ENCODE assay signal across 8 mouse cellular contexts in genomic region chr16:49839681-49840535, GRCm38 (mm10). TPM values are rescaled to one million over a fixed set of nuclear protein-coding genes. Genes with fewer than 3 reads are reported as not detected.
A peak's percentile ranks its signal among the peaks of the same experiment; 100 is the strongest.
DNase-seq lines count a peak whose midpoint lies in the region; ATAC-seq and TF ChIP-seq lines count a peak whose summit lies in the region.

No protein-coding gene starts in this region.

- no peak overlapping the region for H3K9ac ChIP-seq in heart, embryonic 12.5 days
- no peak overlapping the region for H3K9ac ChIP-seq in midbrain, embryonic 14.5 days (replicated peaks; ENCODE audit: low read length)

- no peak overlapping the region for H3K4me2 ChIP-seq in heart, embryonic 12.5 days
- no peak overlapping the region for H3K4me2 ChIP-seq in midbrain, embryonic 14.5 days (ENCODE audit: low read length)

- 57% methylated on average over 15 of the region's 15 CpGs for WGBS in heart, embryonic 12.5 days
- WGBS in midbrain, embryonic 14.5 days: 69% methylated on average over 15 of the region's 15 CpGs
- WGBS in thymus, adult 2 months: 3% methylated on average over 15 of the region's 15 CpGs

- H3K9me3 ChIP-seq in heart, embryonic 12.5 days (replicated peaks): no peaks in the 10 kb centered on the region
- H3K9me3 ChIP-seq in midbrain, embryonic 14.5 days (ENCODE audit: control insufficient read depth, low read length): no peaks in the 10 kb centered on the region

- no peak overlapping the region for H3K27ac ChIP-seq in heart, embryonic 12.5 days (ENCODE audit: poor library complexity, severe bottlenecking)
- H3K27ac ChIP-seq in midbrain, embryonic 14.5 days (replicated peaks; ENCODE audit: low read depth, low read length): no peak overlapping the region
- peak overlapping the region; percentile 92 for H3K27ac ChIP-seq in thymus, adult 2 months (ENCODE audit: control insufficient read depth, insufficient read depth, low read length)

- H3K4me3 ChIP-seq in heart, embryonic 12.5 days: no peak overlapping the region
- H3K4me3 ChIP-seq in midbrain, embryonic 14.5 days (replicated peaks; ENCODE audit: low read depth, low read length): no peak overlapping the region
- peak overlapping the region; percentile 29 for H3K4me3 ChIP-seq in thymus, adult 2 months (ENCODE audit: control insufficient read depth, insufficient read depth, low read length)

- no peaks in the 10 kb centered on the region for H3K36me3 ChIP-seq in heart, embryonic 12.5 days
- H3K36me3 ChIP-seq in midbrain, embryonic 14.5 days (ENCODE audit: control insufficient read depth, insufficient read depth, low read length): no peaks in the 10 kb centered on the region
- no peaks in the 10 kb centered on the region for H3K36me3 ChIP-seq in thymus, adult 2 months (ENCODE audit: control insufficient read depth, insufficient read depth, low read length)

- no peak for TF ChIP-seq CTCF in thymus, adult 2 months (IDR thresholded peaks at IDR 0.05; ENCODE audit: borderline replicate concordance, control insufficient read depth, extremely low read depth, insufficient read depth, low read length, poor library complexity)

- no peaks in the 10 kb centered on the region for H3K27me3 ChIP-seq in heart, embryonic 12.5 days (replicated peaks)
- no peaks in the 10 kb centered on the region for H3K27me3 ChIP-seq in midbrain, embryonic 14.5 days (ENCODE audit: control insufficient read depth, insufficient read depth, low read length)
- no peaks in the 10 kb centered on the region for H3K27me3 ChIP-seq in thymus, adult 2 months (ENCODE audit: control insufficient read depth, insufficient read depth, low read length)

- DNase-seq in urinary bladder, postnatal 36 days (ENCODE audit: low spot score in 2 of 2): peak; percentile 27 to 32
- no peak for DNase-seq in urinary bladder, postnatal 25 days (ENCODE audit: low spot score)
- DNase-seq in cerebellum, adult 11 months: peak; percentile 37
- DNase-seq in kidney, postnatal 36 days: peak; percentile 26 to 30
- peak; percentile 15 for DNase-seq in midbrain, embryonic 14.5 days
- peak; percentile 92 for DNase-seq in thymus, adult 2 months
- no peak for DNase-seq in gastrocnemius, postnatal 10 days

- peak; percentile 83 for ATAC-seq in heart, embryonic 12.5 days (ENCODE audit: insufficient number of reproducible peaks, low FRiP score)
- no peak for ATAC-seq in midbrain, embryonic 14.5 days (ENCODE audit: low FRiP score, low TSS enrichment)

- peaks cover 4% of the 10 kb centered on the region for H3K4me1 ChIP-seq in heart, embryonic 12.5 days (replicated peaks)
- H3K4me1 ChIP-seq in midbrain, embryonic 14.5 days (ENCODE audit: control insufficient read depth, insufficient read depth, low read length): 0 out of 2 replicates have a peak, but pooled peaks cover 3% of the 10 kb centered on the region
- peaks cover 16% of the 10 kb centered on the region for H3K4me1 ChIP-seq in thymus, adult 2 months (replicated peaks; ENCODE audit: control insufficient read depth, insufficient read depth, low read length)

- TF ChIP-seq POLR2A in thymus, adult 2 months (IDR thresholded peaks at IDR 0.05; ENCODE audit: control insufficient read depth, extremely low read depth, insufficient read depth, low read length, poor library complexity): 0 out of 2 replicates have a peak, but pooled peaks have one; percentile 58

RNA-seq across cellular contexts. Expression of gene Cd47, which starts 39.6 kb away (rescaled TPM):
- 60.0 and 63.3 TPM in 2 replicates for polyA plus RNA-seq in heart, embryonic 12.5 days (2016; fragmentation: Nextera tagmentation; extraction: Ambion mirVana)
- polyA plus RNA-seq in midbrain, embryonic 14.5 days (2014; fragmentation: Nextera tagmentation; extraction: Ambion mirVana): 133 and 137 TPM in 2 replicates
- 112 and 127 TPM in 2 replicates for polyA plus RNA-seq in thymus, adult 2 months (2012; rRNA removed)
- total RNA-seq in gastrocnemius, postnatal 10 days (2021): 10 to 100 TPM; 41.9 to 49.2 TPM

Comparison
In these comparisons a context has a peak if more than half of its experiments do, and no peak if none do; other contexts are left out.
1. DNase-seq: peak in urinary bladder, postnatal 36 days (2 of 2), cerebellum, adult 11 months (single experiment), kidney, postnatal 36 days (2 of 2), midbrain, embryonic 14.5 days (single experiment) and thymus, adult 2 months (single experiment); none in urinary bladder, postnatal 25 days (single experiment) and gastrocnemius, postnatal 10 days (single experiment).